Mouse (Mus musculus) heart, postnatal 0 days (tissue): Measurements from ENCODE around the gene Mdga1.

Experiments
- CTCF ChIP-seq: IDR thresholded peaks from 2 replicates; pipeline ENCODE4 v1.5.1; 2016; ENCODE audit warnings: antibody characterized with exemption, control low read depth, low read depth
- EP300 ChIP-seq: IDR thresholded peaks from 2 replicates; pipeline ENCODE4 v1.6.1; 2016; ENCODE audit warnings: antibody characterized with exemption, low read depth

DNA sequence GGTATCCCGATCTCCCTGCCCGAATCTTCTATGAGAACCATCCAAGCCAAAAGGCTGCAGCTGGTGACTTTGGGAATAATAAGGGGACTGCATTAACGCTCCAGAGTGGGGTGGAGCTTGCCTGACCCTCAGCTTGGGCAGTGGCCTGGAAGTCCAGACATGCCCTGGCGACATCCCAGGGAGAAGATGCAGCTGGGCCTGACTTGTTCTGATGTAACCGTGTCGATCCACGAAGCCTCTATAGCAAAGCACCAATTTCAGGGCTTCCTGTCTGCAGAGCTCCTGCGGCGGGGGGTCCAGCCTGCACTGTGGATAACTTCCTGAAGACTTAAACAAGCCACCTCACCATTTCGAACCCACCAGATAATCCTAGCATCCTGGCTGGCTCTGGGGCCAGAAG is 90.9 kb downstream of the Mdga1 start:
- TF ChIP-seq CTCF (no peak), EP300 (no peak)
